Mouse (Mus musculus): ENCODE results near the gene Acot13. TPM values are rescaled to one million over a fixed set of nuclear protein-coding genes. Genes with fewer than 3 reads are reported as not detected.
A peak's percentile ranks its signal among the peaks of the same experiment; 100 is the strongest.

Gene Acot13
- 74.7 and 75.0 TPM in 2 replicates for polyA plus RNA-seq (2015; fragmentation: Nextera tagmentation; extraction: Ambion mirVana)

DNA sequence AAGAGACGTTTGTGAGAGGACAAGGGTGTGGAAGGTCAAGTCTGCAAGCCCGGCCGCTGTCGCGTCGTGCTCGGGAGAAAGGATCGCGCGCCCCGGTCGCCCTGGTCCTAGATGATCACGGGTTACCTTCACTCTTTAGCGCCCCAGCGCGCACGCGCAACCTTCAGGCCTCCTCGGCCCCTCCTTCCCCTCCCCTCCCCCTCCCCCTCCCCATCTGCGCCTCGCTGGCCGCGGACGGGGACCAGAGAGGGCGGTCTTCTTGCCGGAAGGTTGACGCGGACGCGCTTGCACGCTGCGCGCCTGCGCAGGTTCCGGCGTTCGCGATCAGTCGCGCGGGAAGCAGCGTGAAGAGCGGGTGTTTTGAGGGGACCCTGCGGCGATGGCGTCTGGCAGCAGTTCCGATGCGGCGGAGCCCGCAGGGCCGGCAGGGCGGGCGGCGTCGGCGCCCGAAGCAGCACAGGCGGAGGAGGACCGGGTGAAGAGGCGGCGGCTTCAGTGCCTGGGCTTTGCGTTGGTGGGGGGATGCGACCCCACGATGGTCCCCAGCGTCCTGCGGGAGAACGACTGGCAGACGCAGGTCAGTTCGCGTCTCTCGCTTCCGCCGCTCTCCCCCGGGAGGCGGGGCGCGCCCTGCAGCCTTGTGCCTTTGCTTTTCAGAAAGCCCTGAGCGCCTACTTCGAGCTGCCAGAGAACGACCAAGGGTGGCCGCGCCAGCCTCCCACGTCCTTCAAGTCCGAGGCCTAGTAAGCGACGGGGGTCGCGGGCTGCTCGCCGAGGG, at the start of gene Acot13, which contains the start of gene Tdp2:
TSS of gene Acot13 (minus strand) at position 188 of the 778 bp plus-strand sequence.
TSS of gene Tdp2 (plus strand) at position 327 of the 778 bp plus-strand sequence.
- Histone ChIP-seq H3K4me3 (replicated peaks) (peak within 1 kb of the TSS; percentile 92), H3K9me3 (replicated peaks) (no peaks in the 10 kb centered on the region), H3K27ac (replicated peaks) (peak within 1 kb of the TSS; percentile 92), H3K36me3 (0 out of 2 replicates have a peak, but pooled peaks cover 5% of the 10 kb centered on the region), H3K4me1 (peaks cover 22% of the 10 kb centered on the region), H3K27me3 (no peaks in the 10 kb centered on the region), H3K9ac (peak within 1 kb of the TSS; percentile 85), H3K4me2 (replicated peaks) (peak within 1 kb of the TSS; percentile 69)
- under 1% methylated on average over 90 of the region's 90 CpGs for WGBS
- peak; percentile 96 for ATAC-seq (ENCODE audit: insufficient number of reproducible peaks, low FRiP score, low TSS enrichment, low read depth)

DNA sequence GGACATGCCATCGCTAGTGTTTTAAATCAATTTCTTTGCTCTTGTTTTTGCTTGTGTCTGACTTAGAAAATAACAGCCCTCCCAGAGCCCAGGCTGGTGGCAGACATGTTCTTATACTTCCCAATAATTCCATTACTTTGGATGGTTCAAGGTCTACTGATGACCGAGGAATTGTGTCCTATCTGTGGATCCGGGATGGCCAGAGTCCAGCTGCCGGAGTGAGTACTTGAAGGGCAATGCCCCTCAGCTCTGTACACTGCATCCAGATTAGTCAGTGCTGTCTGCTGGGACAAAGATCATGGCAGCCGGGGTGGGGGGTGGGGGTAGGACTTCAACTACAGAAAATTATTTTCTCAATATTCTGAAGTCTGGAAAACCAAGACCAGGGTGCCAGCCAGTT, 49.4 kb upstream of the Acot13 start:
- Histone ChIP-seq H3K4me1 (no peaks in the 10 kb centered on the region), H3K36me3 (no peaks in the 10 kb centered on the region), H3K9me3 (replicated peaks) (no peaks in the 10 kb centered on the region), H3K27ac (replicated peaks) (no peak overlapping the region), H3K27me3 (no peaks in the 10 kb centered on the region), H3K4me3 (replicated peaks) (no peak overlapping the region), H3K9ac (no peak overlapping the region), H3K4me2 (replicated peaks) (no peak overlapping the region)
- no peak for ATAC-seq (ENCODE audit: insufficient number of reproducible peaks, low FRiP score, low TSS enrichment, low read depth)
- 88% methylated on average over 5 of the region's 5 CpGs for WGBS

DNA sequence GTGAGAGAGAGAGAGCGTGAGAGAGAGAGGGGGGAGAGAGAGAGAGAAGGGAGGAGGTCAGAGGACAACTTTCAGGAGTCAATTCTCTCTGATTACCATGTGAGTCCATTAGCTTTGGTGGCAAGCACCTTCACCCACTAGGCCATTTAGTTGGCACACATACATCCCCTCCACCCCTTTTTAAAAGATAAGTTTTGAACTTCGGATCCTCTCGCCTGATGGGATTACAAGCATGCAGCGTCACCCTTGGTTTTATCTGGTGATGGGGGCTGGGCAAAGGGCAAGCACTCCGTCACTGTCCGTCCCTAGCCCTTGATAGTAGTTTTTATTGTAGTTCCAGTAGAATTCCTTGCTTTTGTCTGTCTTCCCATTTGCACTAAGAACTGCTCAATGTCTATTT, 48.9 kb upstream of the Acot13 start:
- Histone ChIP-seq H3K4me3 (replicated peaks) (no peak overlapping the region), H3K9me3 (replicated peaks) (no peaks in the 10 kb centered on the region), H3K4me1 (no peaks in the 10 kb centered on the region), H3K27ac (replicated peaks) (no peak overlapping the region), H3K9ac (no peak overlapping the region), H3K4me2 (replicated peaks) (no peak overlapping the region), H3K36me3 (no peaks in the 10 kb centered on the region), H3K27me3 (no peaks in the 10 kb centered on the region)
- ATAC-seq (ENCODE audit: insufficient number of reproducible peaks, low FRiP score, low TSS enrichment, low read depth), result no peak
- WGBS, result 85% methylated on average over 6 of the region's 6 CpGs

DNA sequence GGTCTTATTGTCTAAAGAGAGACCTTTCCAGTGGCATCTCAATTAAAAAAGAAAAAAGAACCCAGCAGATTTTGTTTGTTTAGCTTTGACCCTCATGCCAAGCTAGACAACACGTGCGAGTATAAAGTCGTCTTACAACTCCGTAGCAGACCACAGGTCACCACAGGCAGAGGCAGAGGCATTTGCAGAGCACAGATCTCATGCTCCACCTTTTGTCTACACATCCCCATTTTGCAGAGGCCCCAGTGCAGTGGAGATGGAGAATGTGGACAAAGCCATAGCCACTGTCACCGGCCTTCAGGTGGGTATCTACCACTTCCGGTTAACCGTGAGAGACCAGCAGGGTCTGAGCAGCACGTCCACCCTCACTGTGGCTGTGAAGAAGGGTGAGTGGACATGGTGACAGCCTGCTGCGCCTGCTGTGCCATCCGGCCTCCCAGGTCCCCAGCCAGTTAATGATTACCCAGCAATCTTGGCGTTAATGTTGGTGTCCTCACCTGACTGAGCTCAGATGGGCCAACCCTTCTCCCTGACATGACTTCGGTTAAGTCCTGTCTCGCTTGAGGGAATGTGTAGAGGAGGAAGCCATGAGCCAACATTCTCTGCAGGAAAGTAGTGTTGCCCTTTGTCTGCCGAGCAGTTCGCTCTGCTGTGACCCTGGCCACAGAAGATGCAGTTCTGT, 48.2 kb upstream of the Acot13 start:
- Histone ChIP-seq H3K4me3 (replicated peaks) (no peak overlapping the region), H3K27ac (replicated peaks) (no peak overlapping the region), H3K4me2 (replicated peaks) (no peak overlapping the region), H3K4me1 (no peaks in the 10 kb centered on the region), H3K9me3 (replicated peaks) (no peaks in the 10 kb centered on the region), H3K36me3 (no peaks in the 10 kb centered on the region), H3K27me3 (no peaks in the 10 kb centered on the region), H3K9ac (no peak overlapping the region)
- 90% methylated on average over 15 of the region's 15 CpGs for WGBS
- no peak for ATAC-seq (ENCODE audit: insufficient number of reproducible peaks, low FRiP score, low TSS enrichment, low read depth)

DNA sequence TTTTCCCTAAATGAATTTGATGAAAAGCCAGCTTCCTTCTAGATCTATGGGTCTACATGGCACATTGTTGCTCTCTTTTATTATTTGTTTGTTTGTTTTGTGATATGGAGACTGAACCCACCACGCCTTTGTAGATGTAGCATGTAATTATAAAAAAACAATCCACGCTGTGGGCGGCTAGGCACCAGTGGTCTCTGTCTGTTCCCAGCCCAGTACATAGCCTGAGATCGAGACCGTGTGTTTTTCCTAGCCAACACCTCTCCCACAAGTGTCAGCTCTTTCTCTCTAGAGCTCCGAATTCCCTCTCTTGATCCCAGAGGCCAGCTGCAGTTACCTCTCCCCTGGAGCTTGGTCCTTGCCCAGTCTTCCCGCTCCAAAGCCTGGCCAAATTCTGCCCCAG, 36.9 kb upstream of the Acot13 start:
- Histone ChIP-seq H3K4me2 (replicated peaks) (no peak overlapping the region), H3K9me3 (replicated peaks) (no peaks in the 10 kb centered on the region), H3K4me3 (replicated peaks) (no peak overlapping the region), H3K27me3 (no peaks in the 10 kb centered on the region), H3K9ac (no peak overlapping the region), H3K36me3 (no peaks in the 10 kb centered on the region), H3K4me1 (no peaks in the 10 kb centered on the region), H3K27ac (replicated peaks) (no peak overlapping the region)
- WGBS, result 83% methylated on average over 7 of the region's 7 CpGs
- no peak for ATAC-seq (ENCODE audit: insufficient number of reproducible peaks, low FRiP score, low TSS enrichment, low read depth)

DNA sequence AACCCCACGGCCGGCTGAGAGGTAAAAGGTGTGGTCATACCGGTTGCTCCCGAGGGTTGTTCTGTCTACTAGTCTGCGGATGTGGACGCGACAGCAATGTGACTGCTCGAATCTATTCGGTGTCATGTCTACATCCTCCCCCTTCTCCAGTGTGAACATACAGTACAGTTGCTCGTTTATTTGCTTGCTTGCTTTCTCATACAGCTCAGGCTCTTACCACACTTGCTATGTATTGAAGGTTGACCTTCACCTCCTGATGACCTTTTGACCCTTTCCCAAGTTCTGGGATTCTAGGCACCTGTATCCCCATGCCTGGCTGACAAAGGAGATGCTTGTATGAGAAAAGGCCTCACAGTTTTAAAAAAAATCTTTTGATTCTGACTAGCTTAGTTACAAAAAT, 36.4 kb upstream of the Acot13 start:
- Histone ChIP-seq H3K27me3 (no peaks in the 10 kb centered on the region), H3K36me3 (no peaks in the 10 kb centered on the region), H3K9me3 (replicated peaks) (no peaks in the 10 kb centered on the region), H3K4me3 (replicated peaks) (no peak overlapping the region), H3K9ac (no peak overlapping the region), H3K4me2 (replicated peaks) (no peak overlapping the region), H3K4me1 (no peaks in the 10 kb centered on the region), H3K27ac (replicated peaks) (no peak overlapping the region)
- WGBS, result 86% methylated on average over 10 of the region's 10 CpGs
- ATAC-seq (ENCODE audit: insufficient number of reproducible peaks, low FRiP score, low TSS enrichment, low read depth), result no peak

DNA sequence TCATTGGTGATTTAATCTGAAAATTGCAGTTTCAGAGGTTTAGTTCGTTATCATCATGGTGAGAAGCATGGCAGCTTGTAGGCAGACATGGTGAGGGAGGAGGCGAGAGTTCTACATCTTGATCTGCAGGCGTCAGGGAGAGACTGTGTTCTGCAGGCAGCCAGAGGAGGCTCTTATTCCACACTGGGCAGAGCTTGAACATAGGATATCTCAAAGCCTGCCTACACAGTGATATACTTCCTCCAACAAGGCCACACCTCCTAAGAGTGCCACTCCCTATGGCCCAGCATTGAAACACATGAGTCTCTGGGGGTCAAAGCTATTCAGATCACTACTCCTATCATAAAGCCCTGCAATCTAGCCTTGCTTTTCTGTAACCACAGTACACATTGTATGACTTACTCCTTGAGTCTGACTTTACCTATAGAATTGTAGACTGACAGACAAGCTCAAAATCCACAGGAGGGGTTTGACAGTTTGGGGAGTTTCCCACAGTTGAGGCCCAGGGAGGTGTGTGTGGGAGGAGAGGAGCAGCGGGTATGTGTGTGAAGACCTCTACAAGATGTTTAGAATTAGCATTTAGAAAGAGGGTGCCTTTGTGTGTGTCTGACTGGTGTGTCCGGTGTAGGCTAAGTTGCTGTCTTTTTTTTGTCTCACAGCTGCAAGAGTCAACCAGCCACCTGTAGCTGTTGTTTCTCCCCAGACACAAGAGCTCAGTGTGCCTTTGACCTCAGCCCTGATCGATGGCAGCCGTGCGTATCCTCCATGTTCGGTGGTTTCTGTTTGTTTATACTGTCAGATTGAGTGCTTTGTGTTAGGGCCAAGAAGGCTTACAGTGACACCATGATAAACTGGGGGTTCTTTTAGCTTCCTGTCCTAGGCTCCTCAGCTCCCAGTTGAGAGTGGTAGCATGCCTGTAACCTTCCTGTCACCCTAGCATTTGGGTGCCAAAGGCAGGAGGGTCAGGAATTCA, 35.4 kb upstream of the Acot13 start:
- Histone ChIP-seq H3K36me3 (no peaks in the 10 kb centered on the region), H3K9me3 (replicated peaks) (no peaks in the 10 kb centered on the region), H3K4me2 (replicated peaks) (no peak overlapping the region), H3K4me1 (no peaks in the 10 kb centered on the region), H3K4me3 (replicated peaks) (no peak overlapping the region), H3K27me3 (no peaks in the 10 kb centered on the region), H3K9ac (no peak overlapping the region), H3K27ac (replicated peaks) (no peak overlapping the region)
- 64% methylated on average over 9 of the region's 9 CpGs for WGBS
- no peak for ATAC-seq (ENCODE audit: insufficient number of reproducible peaks, low FRiP score, low TSS enrichment, low read depth)

DNA sequence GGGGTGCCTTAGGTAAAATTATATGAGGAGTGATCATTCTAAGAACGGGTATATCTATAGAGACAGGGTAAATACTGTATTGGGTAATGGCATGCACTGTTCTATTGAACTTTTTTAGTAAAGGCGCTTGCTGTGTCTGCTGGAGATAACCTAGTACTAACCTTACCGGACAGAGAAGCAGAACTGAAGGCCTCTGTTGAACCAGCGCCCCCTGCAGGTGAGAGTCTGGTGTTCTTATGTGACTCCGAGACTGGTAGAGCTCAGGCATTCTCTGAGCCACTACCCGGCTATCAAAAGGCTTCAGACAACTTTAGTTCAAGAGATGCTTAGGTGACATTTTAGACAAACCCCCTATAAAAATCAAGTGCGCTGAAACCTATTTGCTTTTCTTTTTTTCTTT, 31.2 kb upstream of the Acot13 start:
- 63% methylated on average over 7 of the region's 7 CpGs for WGBS
- no peaks in the 10 kb centered on the region for H3K9me3 ChIP-seq (replicated peaks)
- ATAC-seq (ENCODE audit: insufficient number of reproducible peaks, low FRiP score, low TSS enrichment, low read depth), result no peak

DNA sequence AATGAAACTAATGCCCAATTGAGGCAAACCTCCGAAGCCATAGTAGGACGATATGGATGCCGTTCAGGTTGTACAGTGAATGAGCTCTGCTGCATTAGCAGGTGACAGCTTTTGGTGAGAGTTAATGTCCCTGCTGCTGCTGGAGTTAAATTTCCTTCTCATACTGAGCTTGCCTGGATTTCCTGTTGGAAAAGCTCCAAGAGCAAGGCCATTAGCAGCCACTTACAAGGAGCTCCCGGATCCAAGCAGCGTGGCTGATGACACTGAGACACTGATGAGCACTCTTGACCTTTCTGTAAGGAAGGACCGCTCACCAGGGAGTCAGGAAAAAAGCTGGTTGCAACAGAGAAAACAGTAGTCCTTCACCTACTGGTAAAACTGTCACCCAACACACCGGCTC, 30.7 kb upstream of the Acot13 start:
- ATAC-seq (ENCODE audit: insufficient number of reproducible peaks, low FRiP score, low TSS enrichment, low read depth), result no peak
- 69% methylated on average over 7 of the region's 7 CpGs for WGBS
- Histone ChIP-seq H3K4me2 (replicated peaks) (no peak overlapping the region), H3K4me3 (replicated peaks) (no peak overlapping the region), H3K27ac (replicated peaks) (no peak overlapping the region), H3K9ac (no peak overlapping the region), H3K27me3 (no peaks in the 10 kb centered on the region), H3K36me3 (no peaks in the 10 kb centered on the region), H3K9me3 (replicated peaks) (no peaks in the 10 kb centered on the region), H3K4me1 (no peaks in the 10 kb centered on the region)

More for the DNA sequence above, 31.2 kb upstream of the Acot13 start:
- Histone ChIP-seq H3K27me3 (no peaks in the 10 kb centered on the region), H3K4me2 (replicated peaks) (no peak overlapping the region), H3K36me3 (no peaks in the 10 kb centered on the region), H3K9ac (no peak overlapping the region), H3K4me1 (no peaks in the 10 kb centered on the region), H3K4me3 (replicated peaks) (no peak overlapping the region), H3K27ac (replicated peaks) (no peak overlapping the region)

DNA sequence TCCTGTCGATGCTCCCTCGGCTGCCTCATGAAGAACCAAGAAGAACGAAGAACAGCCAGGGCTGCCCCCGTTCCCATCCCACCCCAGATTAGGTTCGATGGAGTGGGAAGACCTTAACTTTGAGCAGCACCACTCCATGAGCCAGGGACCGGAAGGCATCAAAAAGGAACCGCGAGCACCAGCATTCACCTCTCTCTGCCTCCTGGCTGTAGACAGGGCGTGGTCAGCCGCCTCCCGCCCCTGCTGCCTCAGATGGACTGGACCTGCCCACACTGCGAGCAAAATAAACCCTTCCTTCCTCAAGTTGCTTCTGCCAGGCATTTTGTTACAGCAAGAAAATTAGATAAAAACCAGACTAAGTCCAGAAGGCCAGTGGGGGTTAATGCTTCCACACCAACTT, 29.7 kb upstream of the Acot13 start:
- H3K27me3 ChIP-seq, result no peaks in the 10 kb centered on the region
- no peaks in the 10 kb centered on the region for H3K4me1 ChIP-seq
- H3K9ac ChIP-seq, result no peak overlapping the region
- no peaks in the 10 kb centered on the region for H3K36me3 ChIP-seq
- no peak overlapping the region for H3K27ac ChIP-seq (replicated peaks)
- ATAC-seq (ENCODE audit: insufficient number of reproducible peaks, low FRiP score, low TSS enrichment, low read depth), result no peak
- H3K4me3 ChIP-seq (replicated peaks), result no peak overlapping the region
- H3K9me3 ChIP-seq (replicated peaks), result no peaks in the 10 kb centered on the region
- WGBS, result 75% methylated on average over 12 of the region's 12 CpGs
- no peak overlapping the region for H3K4me2 ChIP-seq (replicated peaks)

DNA sequence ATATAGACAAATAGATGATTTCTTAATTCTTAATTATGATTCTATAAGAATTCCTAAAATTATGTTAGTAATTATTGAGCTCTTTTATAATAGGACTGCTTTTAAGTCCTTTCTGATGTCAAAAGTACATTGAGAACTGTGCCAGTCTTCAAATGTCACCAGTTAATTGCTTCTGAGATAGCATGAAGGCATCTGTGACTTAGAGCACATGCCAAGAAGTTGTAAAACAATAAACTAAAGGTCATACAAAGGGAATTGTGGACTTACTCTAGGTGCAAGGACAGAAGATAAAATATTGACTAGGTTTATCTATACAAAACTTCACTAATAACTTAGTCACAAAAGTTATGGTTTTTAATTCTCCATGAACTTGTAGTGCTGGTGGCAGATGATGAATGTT, 27.8 kb upstream of the Acot13 start:
- no peak overlapping the region for H3K4me3 ChIP-seq (replicated peaks)
- H3K27me3 ChIP-seq, result no peaks in the 10 kb centered on the region
- H3K27ac ChIP-seq (replicated peaks), result no peak overlapping the region
- no peaks in the 10 kb centered on the region for H3K4me1 ChIP-seq
- H3K9ac ChIP-seq, result no peak overlapping the region
- no peak for ATAC-seq (ENCODE audit: insufficient number of reproducible peaks, low FRiP score, low TSS enrichment, low read depth)
- no peaks in the 10 kb centered on the region for H3K36me3 ChIP-seq
- H3K4me2 ChIP-seq (replicated peaks), result no peak overlapping the region
- no peaks in the 10 kb centered on the region for H3K9me3 ChIP-seq (replicated peaks)

All from embryonic facial prominence, embryonic 15.5 days (tissue).